Mouse (Mus musculus): ENCODE results near the gene Gbp4. TPM values are rescaled to one million over a fixed set of nuclear protein-coding genes. Genes with fewer than 3 reads are reported as not detected.

Gbp4 gene
- 372 TPM for polyA plus RNA-seq (2017; shearing (Covaris generic))

GRCm38 (mm10) chr5:105139409-105140088, at the start of gene Gbp4, which contains the start of the genes Gbp9 and Gbp8:
Gbp4 (minus strand) TSS chr5:105139586.
Gbp9 (minus strand) TSS chr5:105139539.
Gbp8 (minus strand) TSS chr5:105139540.

Other genes with a start within 250 kb of the Gbp4 start
- gene Abcg3, start 156.9 kb downstream of the Gbp4 start, polyA plus RNA-seq (2017; shearing (Covaris generic)) = 34.4 TPM
- 183 TPM for gene Gbp9, start within 50 bp of the Gbp4 start, polyA plus RNA-seq (2017; shearing (Covaris generic))
- 149 TPM for gene Gbp8, start within 50 bp of the Gbp4 start, polyA plus RNA-seq (2017; shearing (Covaris generic))
- 149 TPM for gene Gbp10, start 99.9 kb upstream of the Gbp4 start, polyA plus RNA-seq (2017; shearing (Covaris generic))
- 22.6 TPM for gene Gm43302, start 154.1 kb upstream of the Gbp4 start, polyA plus RNA-seq (2017; shearing (Covaris generic))
- 318 TPM for gene Gbp6, start 154.1 kb upstream of the Gbp4 start, polyA plus RNA-seq (2017; shearing (Covaris generic))